Mouse (Mus musculus) frontal cortex, postnatal 25 days (tissue): ENCODE results near the gene Gm21874.
"Not testable (repeated sequence)": the region's sequence is repeated elsewhere in the genome, so short reads cannot be mapped to it uniquely, and the experiment has no call there.

Source experiments
- DNase-seq, 2 experiments: peaks; one replicate each; pipeline ENCODE4 v3.0.0; 2022; ENCODE audit warnings: low spot score in 2 of 2

The Gm21874 gene

GRCm38 (mm10) chrY:9416048-9416447, at the start of gene Gm21874:
TSS of gene Gm21874 (minus strand) at chrY:9416148.
- not testable (repeated sequence) for DNase-seq
